Mouse (Mus musculus) effector memory CD4-positive, alpha-beta T cell, adult 7 months (primary cell): ENCODE measurements around the gene Fa2h. TPM values are rescaled to one million over a fixed set of nuclear protein-coding genes. Genes with fewer than 3 reads are reported as not detected.

Experiments used
- polyA plus RNA-seq: library from polyadenylated mRNA; unstranded; fragments of 100-300 nt; shearing (Covaris generic); gene quantifications from one replicate; pipeline ENCODE4 v1.2.1, GENCODE M21; 2017

The Fa2h gene
- polyA plus RNA-seq = not detected

GRCm38 (mm10) chr8:111393391-111394363 is at the start of gene Fa2h:
Fa2h (minus strand) TSS chr8:111393824.

GRCm38 (mm10) chr8:111337890-111338347 is 55.7 kb downstream of the Fa2h start, which contains the start of gene Mlkl:
Mlkl (minus strand) TSS chr8:111338177.

GRCm38 (mm10) chr8:111299821-111300568 is 93.6 kb downstream of the Fa2h start, which contains the start of gene Rfwd3:
Rfwd3 (minus strand) TSS chr8:111300222.

Other genes with a start within 250 kb of the Fa2h start
- 85.5 TPM for gene Glg1, start 134.6 kb downstream of the Fa2h start, polyA plus RNA-seq
- 30.6 TPM for gene Rfwd3, start 93.6 kb downstream of the Fa2h start, polyA plus RNA-seq
- 5.2 TPM for gene Mlkl, start 55.6 kb downstream of the Fa2h start, polyA plus RNA-seq
- 2.7 TPM for gene Wdr59, start 128.3 kb upstream of the Fa2h start, polyA plus RNA-seq
- gene Znrf1, start 142.3 kb upstream of the Fa2h start, polyA plus RNA-seq = 128 TPM
- gene Ldhd, start 236.6 kb upstream of the Fa2h start, polyA plus RNA-seq = 0.39 TPM
- 13.3 TPM for gene Zfp1, start 249.6 kb upstream of the Fa2h start, polyA plus RNA-seq